Mouse (Mus musculus): ENCODE results near the gene Muc16. TPM values are rescaled to one million over a fixed set of nuclear protein-coding genes. Genes with fewer than 3 reads are reported as not detected.

The Muc16 gene
- total RNA-seq (2021), result 10 to 100 TPM in 1 of 2 experiments, 1 to 10 TPM in 1; 9.2 to 11.9 TPM
- long read RNA-seq, experiment 1, result 0 reads
- long read RNA-seq, experiment 2, result 0 reads

DNA sequence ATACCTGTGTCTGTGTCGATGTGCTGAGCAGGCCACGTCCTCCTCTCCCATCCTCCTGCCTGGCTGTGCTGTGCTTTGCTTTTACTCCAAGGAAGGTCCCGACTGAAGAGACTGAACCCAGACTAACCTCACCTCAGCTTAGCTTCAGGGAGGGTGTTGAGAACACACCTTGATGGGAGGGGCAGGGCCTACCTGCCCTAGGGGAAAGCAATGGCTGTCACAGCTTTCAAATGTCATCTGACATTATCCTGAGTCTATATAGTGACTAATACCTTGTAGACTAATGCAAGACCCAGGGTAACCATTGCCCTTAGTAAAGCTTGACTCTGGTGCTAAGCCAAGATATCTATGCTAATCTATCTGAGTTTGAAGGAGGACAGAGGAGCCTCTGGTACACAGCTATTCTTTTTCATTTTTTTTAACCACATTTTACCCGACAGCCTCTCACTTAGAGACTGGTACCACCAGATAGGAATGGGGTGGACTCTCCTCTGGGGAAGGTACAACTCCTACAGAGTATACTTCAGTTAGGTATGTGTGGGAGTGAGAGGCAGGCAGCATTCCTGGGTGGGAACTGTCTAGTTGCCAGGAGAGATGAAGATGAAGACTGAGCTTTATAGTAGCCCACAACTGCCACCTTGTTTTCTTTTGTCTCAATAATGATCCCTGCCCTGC is at the start of gene Muc16:
Muc16 (minus strand) TSS at position 51 of the 675 bp plus-strand sequence.
- intact Hi-C loops (cut with DNase I), result no loop called here

DNA sequence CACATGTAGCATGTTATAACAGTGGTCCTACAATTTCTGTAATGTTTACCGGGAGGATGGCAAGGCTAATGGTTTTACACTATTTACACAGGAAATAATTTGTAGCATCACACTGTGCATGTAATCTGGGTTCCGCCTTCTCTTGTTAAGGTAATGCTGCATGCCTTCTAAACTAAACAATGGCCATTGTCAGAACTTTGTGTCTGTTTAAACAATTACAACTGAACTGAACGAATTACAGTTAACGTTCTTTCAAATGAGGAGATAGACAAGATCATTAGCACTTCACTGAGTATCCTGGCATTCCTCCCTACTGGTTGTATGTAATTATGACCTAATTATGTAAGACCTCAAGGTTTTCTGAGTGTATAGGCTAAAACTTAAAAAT is 48.4 kb upstream of the Muc16 start:
- DNase-seq, result no peak
- intact Hi-C loops (cut with DNase I), result no loop called here

More for the DNA sequence above, at the start of gene Muc16:
- DNase-seq, result no peak

DNA sequence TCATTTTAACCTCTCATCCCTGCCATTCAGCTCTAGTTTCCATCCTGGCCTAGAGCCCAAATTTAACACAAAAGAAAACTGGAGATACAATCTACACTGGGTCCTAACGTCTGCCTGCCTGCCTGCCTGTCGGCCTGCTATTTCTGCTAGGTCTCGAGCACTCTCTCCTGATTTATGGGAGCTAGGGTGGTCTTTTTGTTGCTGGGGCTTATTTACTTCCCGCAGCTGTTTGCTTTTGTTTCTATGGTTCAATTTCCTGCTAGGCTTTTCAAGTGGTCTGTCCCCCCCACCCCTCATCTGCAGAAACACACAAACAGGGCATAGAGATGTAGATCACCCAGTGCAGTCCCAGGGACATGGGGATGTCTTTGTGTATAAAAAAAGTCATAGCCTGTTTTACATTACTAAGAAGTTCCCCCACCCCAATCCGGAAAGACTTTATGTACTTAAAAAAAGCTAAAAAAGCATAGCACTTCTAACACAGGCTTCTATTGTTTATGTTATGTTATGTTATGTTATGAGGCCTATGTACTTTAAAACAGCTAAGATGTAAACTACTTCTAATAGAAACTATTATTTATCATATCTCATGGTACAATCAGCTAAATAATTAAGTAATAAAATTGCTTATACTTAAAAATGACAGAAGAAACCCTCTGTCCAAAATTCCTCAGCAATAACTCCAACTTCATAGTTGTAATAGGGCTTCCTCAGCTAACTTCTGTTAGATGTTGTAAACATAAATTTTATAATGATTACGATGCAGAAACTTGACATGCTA is 47.8 kb upstream of the Muc16 start:
- intact Hi-C loops (cut with DNase I), result no loop called here

DNA sequence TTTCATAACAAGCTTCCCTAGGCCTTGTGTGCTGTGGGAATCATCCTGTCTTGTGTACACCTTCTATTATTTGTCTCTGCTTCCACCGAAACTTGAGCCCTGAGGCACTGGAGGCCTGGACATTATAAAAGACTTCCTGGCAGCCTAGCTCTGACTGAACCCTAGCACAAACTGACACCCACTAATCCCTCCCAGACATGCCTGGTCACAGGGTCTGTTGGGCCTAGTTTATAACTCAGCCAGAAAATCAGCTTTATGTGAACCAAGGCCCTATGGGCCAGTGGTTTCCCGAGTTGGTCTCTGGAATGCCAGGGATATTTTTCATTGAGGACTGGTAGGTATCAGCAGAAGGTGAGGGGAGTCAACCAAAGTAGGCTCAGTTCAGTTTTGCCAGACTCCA is 46.7 kb upstream of the Muc16 start:
- intact Hi-C loops (cut with DNase I), result no loop called here
- no peak for DNase-seq

More for the DNA sequence above, 47.8 kb upstream of the Muc16 start:
- no peak for DNase-seq

DNA sequence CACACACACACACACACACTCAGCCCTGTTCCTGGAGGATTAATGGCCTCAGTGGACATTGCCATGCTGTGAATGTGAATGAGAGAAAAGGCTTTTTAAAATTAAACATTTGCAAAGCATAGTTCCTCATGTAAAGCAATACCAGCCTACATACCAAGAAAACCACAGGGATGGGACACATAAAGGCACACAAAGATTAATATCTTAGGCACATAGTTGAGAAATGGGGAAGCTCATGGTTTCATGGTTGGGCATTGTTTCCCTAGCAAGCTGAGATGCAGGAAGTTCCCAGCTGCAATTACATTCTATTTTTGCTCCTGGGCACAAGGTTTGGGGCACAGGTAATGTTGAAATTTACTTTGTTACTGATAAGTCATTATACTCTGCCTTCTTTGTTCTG is 31.3 kb upstream of the Muc16 start:
- intact Hi-C loops (cut with DNase I), result no loop called here
- no peak for DNase-seq

DNA sequence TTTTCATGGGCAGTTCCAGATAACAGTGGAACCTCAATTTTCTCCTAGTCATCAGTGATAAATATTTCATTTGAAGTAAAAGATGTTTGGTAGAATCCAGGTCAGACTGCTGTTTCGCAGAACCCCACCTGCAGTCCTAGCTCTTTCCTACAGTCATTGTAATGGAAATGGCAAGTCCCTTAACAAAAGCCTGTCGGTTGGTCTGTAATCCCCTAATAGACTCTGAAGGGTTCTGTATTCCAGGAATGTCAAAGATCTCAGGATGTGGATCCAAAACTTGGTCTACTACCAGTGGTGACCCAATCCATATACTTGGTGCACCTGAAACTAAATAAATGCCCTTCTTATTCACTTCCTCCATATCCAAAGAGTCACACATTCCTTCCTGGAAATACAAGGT is 76.0 kb downstream of the Muc16 start:
- DNase-seq, result no peak
- intact Hi-C loops (cut with DNase I), result no loop called here

DNA sequence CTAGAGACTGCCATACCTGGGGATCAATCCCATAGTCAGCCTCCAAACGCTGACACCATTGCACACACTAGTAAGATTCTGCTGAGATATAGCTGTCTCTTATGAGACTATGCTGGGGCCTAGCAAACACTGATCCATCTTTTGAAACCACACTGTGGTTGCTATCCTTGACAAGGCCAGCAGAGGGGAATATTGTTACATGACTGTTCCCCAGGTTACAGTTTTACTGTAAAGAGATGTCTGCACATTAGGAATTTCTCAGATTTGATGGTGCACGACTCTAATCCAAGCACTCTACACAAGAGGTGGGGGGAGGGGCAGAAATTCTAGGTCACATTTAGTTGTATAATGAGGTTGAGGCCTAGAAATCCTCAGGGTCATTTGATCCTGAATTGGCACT is 166.2 kb downstream of the Muc16 start:
- intact Hi-C loops (cut with DNase I), result no loop called here
- DNase-seq, result no peak

DNA sequence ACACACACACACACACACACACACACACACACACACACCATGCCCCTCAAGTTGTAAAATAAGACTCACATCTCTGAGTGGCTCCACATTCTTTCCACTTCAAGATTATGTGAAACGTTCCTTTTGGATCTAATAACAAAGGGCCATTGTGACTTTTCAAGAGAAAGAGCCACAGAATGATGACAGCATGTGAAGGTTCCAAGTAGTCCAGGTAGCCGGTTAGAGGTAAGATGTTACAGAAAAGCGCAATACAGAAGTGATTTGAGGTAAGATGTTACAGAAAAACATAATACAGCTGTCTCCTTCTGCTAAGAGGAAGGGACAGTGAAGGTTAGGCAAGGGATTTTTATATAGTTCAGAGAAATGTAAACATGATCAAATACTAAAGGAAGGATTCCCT is 196.2 kb downstream of the Muc16 start, which contains the start of the genes Zfp558 and Mbd3l1:
Zfp558 (minus strand) TSS at position 101 of the 400 bp plus-strand sequence.
Mbd3l1 (plus strand) TSS at position 192 of the 400 bp plus-strand sequence.
- no peak for DNase-seq
- intact Hi-C loops (cut with DNase I), result no loop called here

DNA sequence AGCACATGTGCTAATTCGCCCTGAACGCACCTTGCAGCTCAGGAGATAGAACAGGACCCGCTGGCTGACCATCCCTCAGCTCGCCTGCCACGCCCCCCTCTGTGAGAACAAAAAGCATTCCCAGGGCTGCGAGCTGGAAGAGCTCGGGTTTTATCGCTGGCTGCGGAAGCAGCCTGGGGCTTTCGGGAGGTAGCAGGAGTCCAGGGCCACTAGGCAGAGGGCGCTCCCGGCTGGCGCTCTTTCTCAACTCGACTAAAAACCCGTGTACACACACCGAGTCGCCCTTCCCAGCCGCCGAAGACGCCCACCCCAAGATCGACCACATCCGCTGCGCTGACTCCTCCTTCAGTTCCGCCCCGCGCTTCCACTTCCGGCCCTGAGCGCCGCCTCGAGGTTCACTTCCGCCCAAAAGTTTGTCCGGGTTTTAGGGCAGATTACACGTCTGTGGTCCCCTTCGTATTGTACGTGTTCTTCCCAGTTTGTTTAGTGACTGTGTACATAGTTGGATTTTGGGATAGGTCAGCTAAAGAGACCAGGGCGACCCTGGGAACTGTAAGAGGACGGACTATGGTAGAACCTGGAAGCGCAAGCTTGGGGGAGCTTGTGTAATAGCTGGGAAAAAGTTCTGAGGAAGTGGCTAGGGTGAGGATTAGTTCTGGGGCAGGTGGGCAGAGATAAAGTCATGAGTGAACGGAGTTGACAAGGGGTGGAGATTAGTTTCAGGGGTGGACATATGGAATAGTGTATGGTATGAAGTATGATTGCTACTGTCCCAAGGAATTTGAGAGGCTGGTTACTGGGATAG is 200.8 kb downstream of the Muc16 start:
- peak; percentile 71 to 77 for DNase-seq
- intact Hi-C loops (cut with DNase I), result loop anchor here (5.0 kb wide), 1 partner anchor 181 kb away; the partner anchor contains the start of gene Chordc1

DNA sequence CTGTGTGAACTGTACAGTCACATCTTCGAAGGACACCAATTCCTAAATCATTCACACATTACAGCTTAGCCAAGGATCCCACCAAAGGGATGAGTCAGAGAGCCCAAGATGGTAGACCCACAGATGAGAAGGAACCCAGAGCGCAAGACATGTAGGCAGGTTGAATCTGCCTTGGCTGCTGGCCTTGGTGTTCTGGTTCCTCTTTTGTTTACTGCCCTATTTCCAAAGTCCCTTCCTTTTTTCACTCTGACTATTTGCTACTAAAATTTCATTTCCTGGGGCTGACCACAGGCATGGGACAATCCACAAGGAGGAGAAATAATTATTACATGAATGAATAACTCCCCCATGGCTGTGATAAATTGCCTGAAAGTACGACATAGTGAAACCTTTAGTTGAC is 206.3 kb downstream of the Muc16 start:
- DNase-seq, result no peak
- intact Hi-C loops (cut with DNase I), result no loop called here

DNA sequence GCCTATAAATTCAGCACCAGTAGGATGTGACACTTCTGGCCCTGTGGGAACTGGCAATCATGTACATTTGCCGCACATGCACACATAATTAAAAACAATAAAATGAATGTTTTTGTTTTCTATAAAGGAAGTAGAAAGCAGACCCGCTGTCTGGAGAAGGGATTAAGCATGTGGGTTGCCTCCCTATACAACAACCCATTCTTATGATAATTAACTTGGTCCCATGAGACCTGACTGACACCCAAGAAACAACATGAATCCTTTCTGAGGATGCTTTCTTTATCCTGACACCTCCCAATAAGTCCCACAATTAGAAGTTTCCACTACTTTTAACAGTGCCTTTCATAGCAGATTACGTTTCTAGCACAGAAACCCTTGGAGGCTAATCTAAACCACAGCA is 207.0 kb downstream of the Muc16 start:
- intact Hi-C loops (cut with DNase I), result no loop called here

DNA sequence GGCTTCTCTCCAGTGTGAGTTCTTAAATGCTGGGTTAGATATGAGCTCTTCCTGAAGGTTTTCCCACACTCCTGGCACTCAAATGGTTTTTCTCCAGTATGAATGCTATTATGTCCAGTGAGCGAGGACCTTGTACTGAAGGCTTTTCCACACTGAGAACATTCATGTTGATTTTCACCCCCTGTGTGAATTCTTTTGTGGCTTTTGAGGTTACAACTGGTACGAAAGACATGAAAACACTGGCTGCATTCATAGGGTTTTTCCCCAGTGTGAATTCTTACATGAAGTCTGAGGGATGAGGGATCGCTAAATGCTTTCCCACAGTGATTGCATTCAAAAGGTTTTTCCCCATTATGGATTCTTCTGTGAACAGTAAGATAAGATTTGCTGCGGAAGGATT is 217.8 kb downstream of the Muc16 start:
- intact Hi-C loops (cut with DNase I), result no loop called here
- no peak for DNase-seq

More for the DNA sequence above, 207.0 kb downstream of the Muc16 start:
- no peak for DNase-seq

Small RNA genes within 50 kb of the gene (microRNA-seq; reads per million reads assigned to microRNA genes)
- 0 reads per million in 2 experiments for gene Gm22854

Other genes starting within 250 kb of the Muc16 start
- not detected for gene Mbd3l2, start 243.9 kb downstream of the Muc16 start, total RNA-seq (2021)
- 1 to 10 TPM; 1.3 to 1.5 TPM for gene Zfp558, start 196.3 kb downstream of the Muc16 start, total RNA-seq (2021)
- gene Mbd3l1, start 196.2 kb downstream of the Muc16 start, total RNA-seq (2021), result not detected
- not detected for gene Olfr24, start 89.5 kb upstream of the Muc16 start, total RNA-seq (2021)
- not detected for gene Olfr828, start 145.0 kb upstream of the Muc16 start, total RNA-seq (2021)
- gene Olfr829, start 180.4 kb upstream of the Muc16 start, total RNA-seq (2021), result not detected
- gene Olfr830, start 200.2 kb upstream of the Muc16 start, total RNA-seq (2021), result not detected

Measured in heart, postnatal 14 days (tissue).